Mouse (Mus musculus) embryo, embryonic 9.5 days (tissue): ENCODE measurements around the gene Pigo.
"Not testable (repeated sequence)": the region's sequence is repeated elsewhere in the genome, so short reads cannot be mapped to it uniquely, and the experiment has no call there.

Source experiments
- DNase-seq: peaks from one replicate; pipeline ENCODE4 v3.0.0-alpha.2; 2017; ENCODE audit errors: extremely low spot score

Gene Pigo

DNA sequence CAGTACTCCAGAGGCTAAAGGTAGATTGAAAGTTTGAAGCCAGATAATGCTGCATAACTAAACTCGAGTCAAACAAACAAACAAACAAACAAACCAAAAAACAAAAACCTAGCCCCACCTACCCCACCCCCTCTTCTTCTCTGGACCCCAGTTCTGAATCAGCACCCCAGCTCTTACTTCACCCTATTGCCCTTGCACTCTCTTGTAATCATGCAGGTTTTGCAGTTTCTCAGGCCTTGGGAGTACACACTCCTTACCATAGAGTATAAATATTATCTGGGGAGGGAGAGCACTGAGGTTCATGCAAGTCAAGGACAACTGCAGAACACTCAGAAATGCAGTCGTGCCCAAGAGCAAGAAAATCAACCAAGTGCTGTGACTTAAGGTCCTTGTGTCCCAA lies 24.3 kb downstream of the Pigo start:
- DNase-seq, result no peak

DNA sequence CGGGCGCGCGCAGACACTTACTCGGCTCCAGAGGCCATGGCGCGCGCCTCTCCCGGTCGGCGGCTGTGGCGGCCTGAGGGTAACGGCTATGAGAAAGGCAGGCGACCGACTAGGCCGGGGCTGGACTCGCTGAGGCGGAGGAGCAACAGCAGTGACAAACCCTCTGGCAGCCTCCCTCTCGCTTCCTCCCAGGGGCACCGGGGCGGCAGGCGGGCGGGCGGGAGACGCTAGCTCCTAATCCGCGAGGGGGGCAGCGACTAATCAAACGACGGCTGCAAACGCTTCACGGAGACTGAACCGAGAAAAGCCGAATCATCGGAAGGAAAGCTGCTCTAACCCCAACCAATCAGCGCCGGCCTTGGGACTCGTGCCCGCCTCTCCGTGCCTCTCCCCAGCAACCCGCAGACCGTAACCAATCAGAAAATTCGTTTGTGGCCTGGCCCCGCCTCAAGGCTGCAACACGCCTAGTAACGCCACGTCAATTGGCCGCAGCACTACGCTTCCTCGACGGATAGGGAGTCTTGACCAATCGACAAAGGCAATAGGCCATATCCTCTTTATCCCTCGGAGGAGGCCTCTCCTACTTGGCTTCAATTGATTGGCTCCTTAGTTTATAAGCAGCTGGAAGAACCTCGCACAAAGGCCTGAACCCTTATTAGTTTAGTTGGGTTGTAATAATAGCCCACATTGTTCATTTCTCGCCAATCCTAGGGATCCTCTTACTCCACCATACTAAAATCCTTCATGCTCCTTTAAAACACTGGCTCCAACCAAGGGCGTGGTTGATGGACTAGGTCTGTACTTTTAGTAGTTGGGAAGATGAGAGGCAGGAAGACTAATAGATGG lies 25.3 kb downstream of the Pigo start, which contains the start of gene Vcp:
Gene Vcp (minus strand): TSS at position 367 of the 846 bp plus-strand sequence.
- DNase-seq, result peak; percentile 99

- peak; percentile 88 for DNase-seq
Measured at GRCm38 (mm10) chr4:42999451-43000140, 26.0 kb downstream of the Pigo start.

DNA sequence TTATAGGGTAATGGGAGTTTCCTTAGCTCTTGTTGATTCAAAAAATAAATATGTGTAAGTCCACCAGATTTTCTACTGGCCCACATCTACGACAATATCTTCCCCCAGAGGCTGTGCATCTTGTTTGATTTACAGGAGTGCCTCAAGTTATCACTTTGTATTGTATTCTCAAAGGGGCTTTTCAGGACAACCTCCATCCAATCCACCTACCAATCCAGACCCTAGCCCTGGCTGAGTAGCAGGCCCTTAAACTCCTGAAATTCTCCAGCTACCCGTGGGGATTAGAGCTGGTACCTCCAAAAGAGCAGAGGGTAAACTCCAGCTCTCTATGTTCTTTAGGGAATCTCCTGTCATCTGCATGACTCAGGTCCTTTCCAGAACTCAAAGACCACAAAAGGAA lies 27.6 kb downstream of the Pigo start:
- no peak for DNase-seq

- no peak for DNase-seq
Measured at GRCm38 (mm10) chr4:42988296-42988695, 37.3 kb downstream of the Pigo start.

GRCm38 (mm10) chr4:42980467-42980866 lies 45.2 kb downstream of the Pigo start:
- not testable (repeated sequence) for DNase-seq

DNA sequence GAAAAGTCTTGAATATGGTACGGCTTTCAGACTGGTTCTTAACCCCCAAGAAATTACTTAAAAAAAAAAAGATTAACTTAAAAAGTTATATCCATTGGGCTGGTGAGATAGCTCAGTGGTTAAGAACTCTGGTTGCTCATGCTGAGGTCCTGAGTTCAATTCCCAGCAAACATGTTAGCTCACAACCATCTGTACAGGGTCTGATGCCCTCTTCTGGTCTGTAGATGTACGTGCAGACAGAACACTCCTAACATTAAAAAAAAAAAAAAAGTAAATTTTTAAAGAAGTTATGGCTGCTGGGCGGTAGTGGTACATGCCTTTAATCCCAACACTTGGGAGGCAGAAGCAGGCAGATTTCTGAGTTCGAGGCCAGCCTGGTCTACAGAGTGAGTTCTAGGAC lies 47.6 kb downstream of the Pigo start:
- DNase-seq, result no peak

DNA sequence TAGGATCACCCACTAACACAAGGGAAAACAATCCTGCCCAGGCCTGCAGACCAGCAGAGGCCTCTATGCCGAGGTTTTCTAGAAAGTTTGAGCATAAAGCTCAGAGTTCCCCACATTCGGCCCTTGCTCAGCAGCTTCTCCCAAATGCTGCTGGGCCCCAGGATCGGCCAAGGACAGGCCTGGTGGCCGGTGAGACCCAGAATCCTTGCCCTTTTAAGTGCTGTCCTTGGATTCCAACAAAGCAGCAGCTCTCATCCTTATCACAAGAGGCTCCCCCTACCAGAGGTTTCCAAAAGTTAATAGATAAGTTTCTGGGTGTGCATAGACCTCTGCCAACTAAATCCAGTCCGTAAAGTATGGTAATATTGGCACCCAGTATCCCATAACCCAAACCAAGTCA lies 51.8 kb downstream of the Pigo start:
- DNase-seq, result no peak

DNA sequence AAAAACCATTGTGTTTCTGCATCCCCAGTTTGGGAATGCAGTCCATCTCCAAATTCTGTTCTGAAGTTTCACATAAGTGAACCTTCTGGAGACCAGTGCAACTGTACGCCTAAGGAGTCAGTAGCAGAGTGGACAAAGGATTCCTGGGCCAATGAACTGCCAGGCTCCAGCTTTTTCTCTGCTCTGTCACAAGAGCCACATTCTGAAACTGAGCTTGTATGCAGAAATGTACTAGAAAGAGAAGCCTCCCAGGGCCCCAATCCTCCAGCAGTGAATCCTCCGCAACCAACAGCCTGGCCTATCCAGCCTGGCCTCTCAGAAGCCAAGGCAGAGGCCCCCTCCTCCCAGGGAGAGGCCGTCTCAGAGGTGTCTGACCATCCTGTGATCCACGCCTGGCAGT lies 52.7 kb downstream of the Pigo start:
- no peak for DNase-seq

- DNase-seq, result no peak
Measured at GRCm38 (mm10) chr4:42969304-42969703, 56.3 kb downstream of the Pigo start, which contains the start of gene 1700022I11Rik. Gene 1700022I11Rik (plus strand): TSS chr4:42969604.
